Mouse (Mus musculus): ENCODE measurements around the gene Larp4.

The Larp4 gene

DNA sequence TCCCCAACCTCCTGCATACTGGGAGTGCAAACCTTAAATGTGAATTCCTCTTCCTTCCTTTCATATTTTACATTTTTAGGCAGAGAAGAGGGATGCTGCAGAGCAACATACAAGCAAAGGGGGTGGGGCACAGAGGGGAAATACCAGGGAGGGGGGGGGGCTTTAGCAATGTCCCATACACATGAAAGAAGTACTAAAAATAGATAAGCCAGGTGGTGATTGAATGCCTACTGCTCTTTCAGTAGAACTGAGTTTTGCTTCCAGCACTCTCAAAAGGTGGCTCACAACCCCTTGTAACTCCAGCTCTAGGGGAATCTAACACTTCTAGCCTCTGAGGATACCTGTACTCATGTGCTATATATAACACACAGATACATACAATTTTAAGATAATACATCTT is 36.3 kb downstream of the Larp4 start:
- DNase-seq (ENCODE audit: low spot score): no peak

DNA sequence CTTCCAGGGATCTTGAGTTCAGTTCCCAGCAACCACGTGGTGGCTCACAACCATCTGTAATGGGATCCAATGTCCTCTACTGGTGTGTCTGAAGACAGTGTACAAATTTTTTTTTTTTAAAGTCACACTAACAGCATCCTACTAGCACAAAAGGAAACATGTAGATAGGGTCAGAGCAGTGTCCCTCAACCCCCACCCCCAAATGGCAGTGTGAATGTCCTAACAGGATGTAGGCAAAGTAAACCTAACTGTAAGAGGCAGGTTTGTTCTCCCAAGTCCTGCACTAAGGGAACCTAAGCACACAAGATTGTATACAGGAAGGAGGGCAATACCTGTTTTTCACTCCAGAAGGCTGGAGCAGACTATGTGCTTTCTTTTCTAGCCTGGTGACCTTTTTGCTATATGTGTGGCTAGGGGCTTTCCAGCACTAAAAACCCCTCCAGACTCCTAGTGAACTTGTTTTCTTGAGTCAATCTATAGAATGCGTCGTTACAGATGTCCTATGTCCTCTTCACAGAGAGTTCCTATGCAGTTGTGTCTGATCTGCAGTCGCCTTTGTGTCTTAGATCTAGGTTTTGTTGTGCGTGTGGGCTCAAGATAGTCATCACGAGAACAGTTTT is 48.5 kb downstream of the Larp4 start:
- no peak for DNase-seq (ENCODE audit: low spot score)

DNA sequence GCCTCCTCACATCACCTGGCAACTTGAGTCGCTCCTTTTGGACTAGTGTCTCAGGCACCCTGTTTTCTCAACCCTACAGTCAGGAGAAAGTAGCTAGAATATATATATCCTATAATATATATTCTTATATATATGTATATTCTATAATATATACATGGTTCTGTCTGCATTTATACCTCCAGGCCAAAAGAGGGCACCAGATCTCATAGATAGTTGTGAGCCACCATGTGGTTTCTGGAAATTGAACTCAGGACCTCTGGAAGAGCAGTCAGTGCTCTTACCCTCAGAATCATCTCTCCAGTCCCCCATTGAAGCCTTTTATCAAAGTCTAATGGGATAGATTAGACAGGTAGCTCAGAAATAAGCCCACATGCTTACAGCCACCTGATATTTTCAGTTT is 51.3 kb downstream of the Larp4 start:
- DNase-seq (ENCODE audit: low spot score): no peak

DNA sequence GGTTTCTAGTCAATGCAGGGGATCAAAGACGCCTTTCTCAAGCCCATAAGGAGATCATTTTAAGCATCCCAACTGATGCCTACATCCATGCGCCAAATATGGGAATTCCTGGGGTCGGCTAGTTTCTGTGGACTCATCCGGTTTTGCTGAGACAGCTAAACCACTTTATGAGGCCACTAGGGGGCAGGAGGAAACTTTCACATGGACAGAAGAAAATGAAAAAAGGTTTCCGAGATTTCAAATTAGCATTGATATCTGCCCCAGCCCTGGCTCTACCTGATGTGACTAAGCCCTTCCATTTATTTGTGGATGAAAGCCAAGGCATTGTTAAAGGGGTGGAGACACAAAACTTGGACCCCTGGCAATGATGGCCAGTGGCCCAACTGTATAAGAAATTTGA is 53.1 kb downstream of the Larp4 start:
- no peak for DNase-seq (ENCODE audit: low spot score)

DNA sequence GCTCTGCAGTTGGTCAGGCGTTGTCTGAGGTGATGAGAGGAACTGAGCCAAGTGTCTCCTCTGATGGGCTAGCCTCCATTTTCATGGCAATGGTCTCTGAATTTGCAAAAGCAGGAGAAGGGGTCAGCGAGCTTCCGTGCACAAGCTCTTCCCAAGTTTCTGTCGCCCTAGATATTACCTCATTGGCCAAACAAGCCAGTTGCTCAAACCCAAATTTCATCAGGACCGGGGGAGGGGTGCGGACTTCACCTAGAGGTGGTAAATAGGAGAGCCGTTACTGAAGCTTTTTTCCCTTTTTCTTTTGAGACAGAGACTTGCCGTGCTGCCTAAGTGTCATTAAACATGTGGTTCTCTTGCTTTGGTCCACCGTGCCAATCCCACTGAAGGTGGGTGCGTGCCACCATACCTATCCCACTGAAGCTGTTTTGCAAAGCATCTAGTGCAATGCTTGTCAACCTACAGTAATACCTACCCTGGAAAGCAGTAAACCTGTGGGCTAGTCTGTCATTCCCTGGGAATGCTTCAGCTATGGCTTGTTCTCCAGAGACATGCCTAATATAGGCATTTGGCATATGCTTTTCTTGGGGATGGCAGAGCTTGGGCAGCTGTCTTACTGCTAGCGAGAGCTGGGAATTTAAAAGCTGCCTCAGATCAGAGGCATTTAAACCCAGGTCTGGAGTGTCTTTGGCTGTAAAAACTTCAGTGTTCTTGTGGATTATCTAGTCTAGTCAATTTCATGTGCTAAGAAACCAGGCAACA is 55.4 kb downstream of the Larp4 start:
- DNase-seq (ENCODE audit: low spot score): no peak

DNA sequence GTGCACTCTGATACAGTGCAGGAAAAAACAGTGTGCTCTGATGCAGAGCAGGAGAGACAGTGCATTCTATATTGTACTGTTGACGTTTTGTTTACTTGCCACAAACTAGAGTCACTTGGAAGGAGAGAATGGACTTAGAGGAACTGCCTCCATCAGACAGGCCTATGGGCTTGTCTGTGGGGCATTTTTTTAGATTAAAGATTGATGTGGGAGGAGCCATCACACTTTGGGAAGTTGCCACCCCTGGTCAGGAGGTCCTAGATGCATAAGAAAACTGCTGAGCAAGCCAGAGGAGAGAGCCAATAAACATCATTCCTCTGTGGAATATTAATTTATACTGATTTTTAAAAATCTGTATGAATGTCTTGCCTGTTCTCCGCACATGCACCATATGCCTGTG is 58.3 kb downstream of the Larp4 start:
- no peak for DNase-seq (ENCODE audit: low spot score)

DNA sequence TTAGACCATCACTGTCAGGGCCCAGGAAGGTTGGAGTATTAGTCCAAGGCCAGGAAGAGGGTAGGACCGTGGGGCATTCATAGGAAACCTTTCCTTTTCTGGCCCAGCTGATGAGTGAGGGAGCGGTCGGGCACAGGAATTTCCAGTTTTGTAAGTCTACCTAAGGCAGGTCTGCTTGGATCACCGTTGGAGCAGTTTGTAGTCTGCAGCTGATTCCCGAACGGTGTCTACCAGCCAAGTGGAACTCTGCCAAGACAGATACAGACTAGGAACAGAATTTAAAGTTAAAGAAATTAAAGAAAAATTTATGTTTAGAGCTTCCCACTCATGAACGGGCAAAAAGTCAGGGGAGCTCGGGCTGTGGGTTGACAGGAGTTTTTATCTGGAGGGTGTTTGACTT is 59.6 kb downstream of the Larp4 start:
- DNase-seq (ENCODE audit: low spot score): no peak

DNA sequence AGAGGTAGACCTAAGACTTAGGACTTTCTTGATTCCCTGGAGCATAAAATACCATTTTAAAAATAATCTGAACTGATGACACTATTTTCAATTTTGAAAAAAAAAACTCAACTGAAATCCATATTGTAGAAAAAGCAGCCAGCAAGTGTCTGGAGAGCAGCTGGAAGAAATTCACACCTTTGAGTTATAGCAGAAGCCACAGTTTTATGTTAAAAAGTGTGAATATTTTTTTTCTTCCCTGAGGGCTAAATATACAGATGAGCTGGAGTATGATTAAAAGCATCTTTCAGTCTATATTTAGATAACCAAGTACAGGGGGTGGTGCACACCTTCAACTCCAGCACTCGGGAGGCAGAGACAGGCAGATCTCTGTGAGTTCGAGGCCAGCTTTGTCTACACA is 60.0 kb downstream of the Larp4 start:
- DNase-seq (ENCODE audit: low spot score): no peak

DNA sequence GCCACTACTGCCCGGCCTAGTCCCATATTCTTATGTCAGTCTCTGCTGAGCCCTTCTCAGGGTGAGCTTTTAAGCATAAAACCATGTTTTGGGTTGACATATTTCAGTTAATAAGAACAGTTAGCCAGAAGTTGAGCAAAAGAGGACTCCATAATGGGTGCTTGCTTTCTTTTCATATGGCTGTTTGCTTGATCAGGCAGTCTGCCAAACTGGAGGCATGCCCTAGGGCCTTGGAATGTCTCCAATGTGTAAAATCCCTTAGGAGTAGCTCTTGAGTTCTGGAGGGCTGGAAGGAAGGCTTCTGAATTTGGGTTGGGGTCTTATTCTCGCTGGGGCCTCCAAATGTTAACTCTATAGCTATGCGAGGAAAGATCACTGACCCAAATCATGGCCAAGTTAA is 62.7 kb downstream of the Larp4 start:
- no peak for DNase-seq (ENCODE audit: low spot score)

DNA sequence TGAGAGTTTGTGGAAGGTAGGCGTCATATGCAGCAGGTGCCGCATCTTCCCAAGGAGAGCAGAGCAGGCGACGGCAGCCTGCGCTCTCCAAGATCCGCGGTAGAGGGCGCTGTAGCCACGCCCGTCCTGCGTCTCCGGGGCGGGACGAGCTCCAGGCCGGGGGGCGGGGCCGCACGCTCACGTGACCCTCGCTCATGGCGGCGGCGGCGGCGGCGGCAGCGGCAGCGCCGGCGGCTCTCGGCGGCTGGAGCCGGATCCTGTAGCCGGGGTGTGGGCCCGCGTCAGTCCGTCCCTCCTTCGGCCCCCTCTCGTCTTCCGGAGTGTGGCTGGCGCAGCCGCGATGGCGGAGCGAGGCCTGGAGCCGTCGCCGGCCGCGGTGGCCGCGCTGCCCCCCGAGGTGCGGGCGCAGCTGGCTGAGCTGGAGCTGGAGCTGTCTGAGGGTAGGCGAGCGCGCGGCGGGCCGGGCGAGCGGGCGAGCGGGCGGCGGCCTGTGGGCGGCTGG is 68.7 kb downstream of the Larp4 start, which contains the start of gene Dip2b:
TSS of gene Dip2b (plus strand) at position 195 of the 502 bp plus-strand sequence.
- peak; percentile 83 for DNase-seq (ENCODE audit: low spot score)

DNA sequence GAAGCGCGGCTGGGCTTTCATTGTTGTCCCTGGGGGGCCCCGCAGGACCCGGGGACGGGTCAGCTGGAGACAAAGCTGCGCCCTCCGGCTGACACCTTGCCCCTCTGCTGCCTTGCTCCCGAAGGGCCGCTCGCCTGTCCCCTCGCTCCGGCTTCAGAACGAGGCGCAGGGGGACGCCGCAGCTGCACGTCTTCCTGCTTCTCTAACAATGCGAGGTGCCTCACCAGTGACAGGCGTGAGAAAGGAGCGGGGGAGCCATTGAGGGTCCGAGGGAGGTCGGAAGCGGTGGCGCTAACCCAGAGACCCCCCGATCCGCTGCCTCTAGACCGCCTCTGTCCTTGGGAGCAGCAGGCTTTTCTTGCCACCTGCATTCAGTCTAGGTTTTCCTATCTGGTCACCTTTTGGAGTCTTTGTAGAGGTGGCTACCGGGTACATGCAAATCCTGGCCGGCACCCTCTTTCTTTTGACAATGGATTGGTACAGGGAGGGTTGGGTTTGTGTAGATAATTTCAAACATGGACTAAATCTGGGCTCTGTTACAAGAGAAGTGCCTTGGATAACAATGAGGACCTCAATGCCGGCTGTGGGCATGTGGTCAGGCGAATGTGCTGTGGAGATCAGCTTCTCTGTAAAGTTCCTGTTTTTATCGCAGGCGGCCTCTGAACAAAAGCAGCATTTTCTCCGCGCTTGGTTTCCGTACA is 69.3 kb downstream of the Larp4 start:
- no peak for DNase-seq (ENCODE audit: low spot score)

DNA sequence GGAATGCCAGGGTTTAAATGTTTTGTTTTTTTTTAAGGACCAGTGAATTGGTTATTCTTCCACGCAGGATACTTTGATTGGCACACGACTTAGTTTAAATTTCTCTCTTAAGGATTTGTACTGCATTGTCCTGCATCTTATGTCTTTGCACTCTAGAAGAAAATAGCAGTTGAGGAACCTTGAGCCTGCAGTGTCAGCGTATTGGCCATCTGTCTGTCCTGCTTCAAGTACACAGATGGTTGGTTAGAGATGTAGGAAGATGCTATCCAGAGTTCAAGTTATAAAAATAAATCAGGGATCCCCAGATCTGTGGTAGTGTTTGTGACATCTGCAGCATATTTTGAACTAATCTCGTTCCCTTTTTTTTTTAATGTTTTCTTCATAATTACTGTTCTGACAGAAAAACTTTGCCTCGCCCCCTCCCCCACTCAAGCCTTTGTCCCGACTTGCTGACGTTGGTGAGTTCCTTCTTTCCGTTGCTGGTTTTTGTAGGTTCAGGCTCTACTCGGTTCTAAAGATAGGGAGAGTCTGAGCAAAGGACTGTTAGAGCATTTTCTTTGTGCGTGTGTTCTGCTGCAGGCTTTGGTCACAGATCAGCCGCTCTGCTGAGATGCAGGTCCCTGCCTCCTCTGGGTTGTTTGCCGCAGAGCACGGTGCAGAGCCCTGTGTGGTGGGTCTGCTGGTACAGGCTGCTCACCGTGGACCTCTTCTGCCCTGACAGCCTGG is 70.8 kb downstream of the Larp4 start:
- DNase-seq (ENCODE audit: low spot score): no peak

DNA sequence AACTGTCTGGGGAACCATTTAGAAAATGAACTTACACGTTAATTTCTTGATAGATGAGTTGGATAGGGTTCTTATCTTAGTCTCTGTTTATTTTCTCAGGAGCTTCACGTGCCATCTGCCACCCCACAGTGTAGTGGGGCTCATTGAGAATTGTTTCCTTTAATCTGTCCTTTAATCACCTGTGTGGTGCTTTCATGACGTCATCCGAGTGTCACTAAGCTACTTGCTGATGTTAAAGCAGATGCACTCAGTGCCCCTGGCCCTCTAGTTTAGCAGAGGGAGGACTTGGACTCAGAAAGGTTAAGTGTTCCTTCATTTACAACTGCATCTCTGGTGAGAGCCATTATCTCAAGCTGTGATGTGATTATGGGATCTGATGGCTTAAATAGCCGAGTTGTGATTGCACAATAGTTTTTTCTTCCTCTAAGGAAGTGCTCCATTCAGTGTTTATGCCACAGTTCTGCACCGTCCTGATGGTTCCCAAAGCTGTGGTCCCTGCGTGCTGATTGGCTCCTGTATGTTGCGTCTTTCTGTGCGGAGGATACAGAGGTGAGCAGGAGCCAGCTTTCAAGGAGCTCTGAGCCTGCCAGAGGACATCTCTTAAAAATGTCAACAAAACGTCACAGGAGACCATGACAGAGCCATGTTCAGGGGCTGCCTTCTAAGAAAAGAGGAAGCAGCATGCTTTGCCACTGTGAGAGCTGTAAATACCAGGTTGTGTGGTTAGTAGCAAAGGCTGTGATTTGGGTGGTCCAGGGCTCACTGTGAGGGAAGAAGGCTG is 71.6 kb downstream of the Larp4 start:
- no peak for DNase-seq (ENCODE audit: low spot score)

DNA sequence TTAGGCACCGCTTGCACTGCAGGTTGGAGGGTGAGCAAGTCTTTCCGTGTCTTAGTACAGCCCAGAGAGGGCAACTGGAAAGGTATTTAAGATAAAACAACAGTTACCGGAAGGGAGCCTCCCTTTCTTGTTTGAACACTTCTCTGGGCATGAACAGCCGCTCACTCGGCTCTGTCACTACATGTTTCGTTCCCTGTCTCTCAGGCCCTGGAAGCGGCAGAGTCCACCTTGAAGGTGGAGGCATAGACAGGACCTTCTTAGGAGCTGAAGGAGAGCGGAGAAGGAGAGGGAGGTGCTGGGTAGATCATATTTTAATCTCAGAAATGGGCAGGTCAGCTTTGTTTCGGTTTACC is 72.2 kb downstream of the Larp4 start:
- DNase-seq (ENCODE audit: low spot score): no peak

DNA sequence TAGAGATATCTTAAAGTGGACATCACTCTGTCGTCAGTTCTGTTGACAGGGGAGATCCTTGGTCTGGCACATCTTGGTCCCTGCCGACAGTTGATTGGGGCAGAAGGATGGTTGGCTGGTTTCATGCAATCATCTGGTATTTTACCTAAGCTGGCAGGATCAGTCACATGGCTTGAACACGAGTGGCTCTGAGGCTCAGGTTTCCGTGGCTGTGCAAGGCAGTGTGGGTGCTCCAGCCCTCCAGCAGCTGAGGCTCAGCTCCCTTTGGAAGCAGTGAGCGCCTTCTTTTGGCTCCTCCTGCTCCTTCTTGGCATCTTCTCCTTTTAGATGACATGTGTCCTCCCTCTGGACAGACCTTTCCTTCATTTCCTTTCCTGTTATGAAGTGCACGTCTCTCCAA is 75.7 kb downstream of the Larp4 start:
- no peak for DNase-seq (ENCODE audit: low spot score)

DNA sequence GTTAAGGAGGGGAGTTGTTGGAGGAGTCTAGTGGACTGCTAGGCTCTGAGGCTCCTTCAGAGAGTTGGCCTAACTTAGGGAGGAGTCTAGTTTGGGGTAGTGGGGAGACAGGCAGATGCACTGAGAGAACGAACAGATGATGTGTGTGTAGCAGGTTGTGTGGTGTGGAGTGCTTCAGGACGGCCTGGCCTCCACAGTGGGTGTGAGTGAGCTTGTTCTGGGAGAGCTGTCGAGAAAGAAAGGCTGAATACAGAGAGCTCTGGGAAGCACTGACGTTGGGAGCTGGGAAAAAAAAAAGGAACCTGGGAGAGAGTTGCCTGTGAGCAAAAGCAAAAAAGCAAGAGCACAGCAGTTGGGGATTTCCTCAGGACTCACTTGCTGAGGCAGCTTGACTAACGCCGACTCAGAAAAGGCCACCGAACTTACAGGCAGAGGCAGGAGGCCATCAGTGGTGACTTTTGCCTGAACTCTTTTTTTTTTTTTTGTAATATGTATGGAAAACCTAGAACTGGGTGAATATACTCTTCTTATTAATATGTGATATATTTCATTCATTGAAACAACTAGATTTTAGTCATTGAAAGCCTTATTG is 79.7 kb downstream of the Larp4 start:
- no peak for DNase-seq (ENCODE audit: low spot score)

DNA sequence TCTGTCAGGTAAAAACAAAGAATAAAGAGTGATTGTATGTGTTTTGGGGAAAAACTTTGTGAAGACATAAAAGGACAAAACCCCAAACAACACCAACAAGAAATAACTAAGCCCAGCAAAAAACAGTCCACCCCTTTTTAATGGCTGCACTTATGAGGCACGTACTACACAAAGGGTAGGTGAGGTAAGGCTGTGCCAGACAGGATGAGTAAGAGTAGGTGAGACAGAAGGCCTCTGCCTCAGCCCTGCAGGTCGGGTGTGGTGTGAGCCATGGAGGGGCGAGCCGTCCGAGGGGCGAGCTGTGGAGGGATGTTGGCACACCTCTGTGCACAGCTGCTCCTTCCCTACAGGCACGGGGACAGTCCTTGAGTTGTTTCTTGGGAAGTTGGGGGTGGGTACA is 81.1 kb downstream of the Larp4 start:
- DNase-seq (ENCODE audit: low spot score): no peak

DNA sequence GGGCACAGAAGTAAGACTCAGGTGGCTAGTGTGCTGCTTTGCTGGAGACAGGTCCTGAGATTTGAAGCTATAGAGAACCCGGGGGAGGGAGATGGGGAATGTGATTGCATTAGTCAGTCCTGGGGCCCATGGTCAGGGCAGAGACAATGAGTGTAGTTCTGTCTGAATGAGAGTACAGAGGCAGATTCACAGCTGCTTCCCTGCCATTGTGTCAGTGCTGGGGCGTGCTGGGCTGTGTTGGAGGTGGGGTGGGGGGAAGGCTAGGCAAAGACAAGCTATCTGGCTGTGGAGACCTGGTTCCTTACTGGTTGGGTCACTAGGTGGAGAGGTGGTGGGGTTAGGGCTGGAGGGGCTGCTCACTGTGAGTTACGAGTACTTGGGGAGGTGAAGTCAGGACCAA is 82.9 kb downstream of the Larp4 start:
- no peak for DNase-seq (ENCODE audit: low spot score)

DNA sequence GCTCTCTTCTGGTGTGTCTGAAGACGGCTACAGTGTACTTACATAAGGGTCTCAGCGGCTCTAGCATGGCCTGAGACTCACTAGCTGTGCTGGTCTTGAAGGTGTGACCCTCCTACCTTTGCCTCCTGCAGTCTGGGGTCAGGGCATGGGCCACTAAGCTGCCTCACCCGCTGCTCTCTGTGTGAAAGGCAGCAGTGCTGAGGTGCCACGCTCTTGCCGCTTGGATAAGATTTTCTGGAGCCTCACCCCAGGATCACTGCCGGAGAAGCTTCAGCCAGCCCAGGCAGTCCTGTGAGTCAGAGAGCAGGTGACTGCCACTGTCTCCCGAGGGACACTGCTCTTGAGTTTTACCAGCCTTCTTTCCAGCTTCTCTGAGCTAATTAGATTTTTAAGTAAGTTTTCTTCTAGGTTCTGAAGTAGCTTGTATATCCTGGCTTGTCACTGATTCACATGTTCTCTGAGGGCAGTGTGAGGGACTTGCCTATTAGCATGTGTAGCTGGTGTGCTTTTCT is 86.6 kb downstream of the Larp4 start:
- no peak for DNase-seq (ENCODE audit: low spot score)

DNA sequence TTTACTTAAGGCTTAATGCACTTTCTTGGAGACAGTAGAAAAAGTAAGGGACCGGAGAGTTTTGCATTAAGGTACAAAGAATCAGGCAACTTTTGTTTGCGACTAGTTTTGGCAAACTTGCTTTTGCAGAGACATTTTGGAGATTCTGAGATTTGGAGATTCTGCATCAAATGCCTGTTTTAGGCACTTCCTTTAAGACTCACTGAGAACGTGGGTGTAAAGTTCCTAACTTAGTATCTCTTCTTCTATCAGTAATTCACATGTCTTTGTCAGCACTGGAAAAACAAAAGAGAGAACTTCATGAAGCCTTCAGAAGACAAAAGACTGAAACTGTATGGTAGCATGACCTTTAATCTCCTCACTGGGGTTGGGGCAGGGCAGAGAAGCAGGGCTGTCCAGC is 87.8 kb downstream of the Larp4 start:
- DNase-seq (ENCODE audit: low spot score): no peak

DNA sequence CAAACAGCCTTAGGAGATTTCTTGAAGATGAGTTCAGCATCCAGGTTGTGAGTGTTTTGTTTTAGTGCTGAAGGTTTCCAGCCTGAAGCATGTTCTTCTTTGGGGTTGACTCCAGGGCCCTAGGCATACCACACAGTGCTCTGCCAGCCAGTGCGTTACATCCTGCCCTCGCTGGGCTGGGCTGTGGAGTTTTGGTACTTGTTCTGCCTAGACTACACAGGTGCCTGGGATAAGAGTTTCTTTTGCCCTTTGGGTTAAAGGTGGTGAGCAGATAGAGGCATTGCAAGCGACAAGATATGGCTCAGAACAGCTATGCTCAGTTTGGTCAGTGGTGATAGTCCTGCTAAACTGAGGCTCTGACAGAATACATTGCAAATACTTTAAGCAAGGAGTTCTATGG is 88.3 kb downstream of the Larp4 start:
- no peak for DNase-seq (ENCODE audit: low spot score)
